Mouse (Mus musculus): ENCODE measurements around the gene Ncoa7. TPM values are rescaled to one million over a fixed set of nuclear protein-coding genes. Genes with fewer than 3 reads are reported as not detected.

The Ncoa7 gene
- polyA plus RNA-seq, 1 experiment from 2014 or later = 25.4 TPM

DNA sequence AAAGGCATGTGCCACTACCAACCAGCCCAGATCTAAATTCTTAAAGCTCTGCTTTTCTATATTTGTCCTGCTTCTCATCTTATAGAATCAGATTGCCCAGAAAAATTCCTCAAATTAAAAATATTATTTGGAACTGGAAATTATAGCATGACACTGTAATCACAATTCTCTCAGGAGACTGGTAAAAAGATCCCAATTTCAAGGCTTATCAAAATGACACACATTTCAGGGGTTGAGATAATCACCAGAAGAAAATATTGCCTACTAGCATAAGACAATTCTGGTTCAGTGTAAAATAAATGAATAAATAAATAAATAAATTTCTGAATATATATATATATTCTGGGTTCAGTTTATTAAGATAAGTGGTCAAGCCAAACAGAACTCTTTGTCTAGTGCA, 193.5 kb downstream of the Ncoa7 start:
- no peak for ATAC-seq
- Histone ChIP-seq H3K9ac (ENCODE audit: low read depth, low read length) (no peak overlapping the region), H3K36me3 (ENCODE audit: control insufficient read depth, insufficient read depth, low read length) (0 out of 2 replicates have a peak, but pooled peaks cover 3% of the 10 kb centered on the region), H3K4me2 (ENCODE audit: low read length) (no peak overlapping the region), H3K4me1 (ENCODE audit: control insufficient read depth, insufficient read depth, low read length) (no peaks in the 10 kb centered on the region), H3K9me3 (replicated peaks; ENCODE audit: control insufficient read depth, low read length, poor library complexity, severe bottlenecking) (no peaks in the 10 kb centered on the region), H3K27me3 (ENCODE audit: control insufficient read depth, insufficient read depth, low read depth, low read length) (no peaks in the 10 kb centered on the region), H3K4me3 (ENCODE audit: low read depth, low read length) (no peak overlapping the region), H3K27ac (ENCODE audit: low read length) (no peak overlapping the region)

DNA sequence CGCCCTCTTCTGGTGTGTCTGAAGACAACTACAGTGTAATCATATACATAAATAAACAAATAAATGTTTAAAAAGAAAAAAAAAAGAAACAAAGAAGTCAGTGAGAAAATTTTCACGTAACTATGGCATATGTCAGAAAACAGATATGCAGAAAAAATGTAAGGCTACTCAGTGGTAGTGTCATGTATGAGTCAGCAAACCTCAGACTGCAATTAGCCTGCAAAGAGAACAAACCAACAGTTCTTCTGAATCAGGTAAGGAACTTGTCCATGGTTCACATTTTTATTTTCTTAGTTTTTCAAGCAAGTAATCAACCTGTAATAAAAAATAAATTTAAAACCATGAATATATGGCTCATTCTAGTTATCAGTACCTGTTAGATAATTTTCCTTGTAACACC, 195.0 kb downstream of the Ncoa7 start:
- Histone ChIP-seq H3K27ac (ENCODE audit: low read length) (no peak overlapping the region), H3K36me3 (ENCODE audit: control insufficient read depth, insufficient read depth, low read length) (0 out of 2 replicates have a peak, but pooled peaks cover 3% of the 10 kb centered on the region), H3K9ac (ENCODE audit: low read depth, low read length) (no peak overlapping the region), H3K9me3 (replicated peaks; ENCODE audit: control insufficient read depth, low read length, poor library complexity, severe bottlenecking) (no peaks in the 10 kb centered on the region), H3K27me3 (ENCODE audit: control insufficient read depth, insufficient read depth, low read depth, low read length) (no peaks in the 10 kb centered on the region), H3K4me2 (ENCODE audit: low read length) (no peak overlapping the region), H3K4me3 (ENCODE audit: low read depth, low read length) (no peak overlapping the region), H3K4me1 (ENCODE audit: control insufficient read depth, insufficient read depth, low read length) (no peaks in the 10 kb centered on the region)
- ATAC-seq = no peak
- WGBS = 57% methylated on average over 2 of the region's 2 CpGs

DNA sequence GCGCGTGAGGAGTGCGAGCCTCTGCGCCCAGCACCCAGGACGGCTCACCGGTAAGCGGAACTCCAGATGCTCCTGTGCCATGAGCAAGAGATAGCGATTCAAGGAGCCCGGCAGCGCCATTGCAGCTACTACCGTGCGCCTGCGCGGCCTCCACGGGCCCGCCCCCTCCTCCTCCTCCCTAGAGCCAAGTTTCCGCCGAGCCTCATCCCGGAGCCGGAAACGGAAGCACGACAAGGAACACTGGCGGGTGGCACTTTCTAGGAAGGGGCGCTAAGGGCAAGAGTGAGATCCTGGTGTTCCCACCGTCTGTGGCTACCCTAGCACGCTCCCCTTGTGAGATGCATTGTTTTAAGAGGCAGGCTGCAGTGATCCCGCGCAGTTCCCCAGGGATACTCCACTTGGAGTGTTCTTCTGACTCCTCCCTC, 202.6 kb downstream of the Ncoa7 start, which contains the start of gene Trmt11:
Trmt11 (minus strand) TSS at position 208 of the 425 bp plus-strand sequence.
- H3K9ac ChIP-seq (ENCODE audit: low read depth, low read length) = peak within 1 kb of the TSS; percentile 91
- H3K27ac ChIP-seq (ENCODE audit: low read length) = peak within 1 kb of the TSS; percentile 88
- no peaks in the 10 kb centered on the region for H3K27me3 ChIP-seq (ENCODE audit: control insufficient read depth, insufficient read depth, low read depth, low read length)
- H3K9me3 ChIP-seq (replicated peaks; ENCODE audit: control insufficient read depth, low read length, poor library complexity, severe bottlenecking) = no peaks in the 10 kb centered on the region
- H3K36me3 ChIP-seq (ENCODE audit: control insufficient read depth, insufficient read depth, low read length) = no peaks in the 10 kb centered on the region
- H3K4me3 ChIP-seq (ENCODE audit: low read depth, low read length) = peak within 1 kb of the TSS; percentile 91
- H3K4me1 ChIP-seq (ENCODE audit: control insufficient read depth, insufficient read depth, low read length) = peaks cover 20% of the 10 kb centered on the region
- peak within 1 kb of the TSS; percentile 88 for H3K4me2 ChIP-seq (ENCODE audit: low read length)
- peak; percentile 98 for ATAC-seq
- WGBS = 2% methylated on average over 22 of the region's 28 CpGs

DNA sequence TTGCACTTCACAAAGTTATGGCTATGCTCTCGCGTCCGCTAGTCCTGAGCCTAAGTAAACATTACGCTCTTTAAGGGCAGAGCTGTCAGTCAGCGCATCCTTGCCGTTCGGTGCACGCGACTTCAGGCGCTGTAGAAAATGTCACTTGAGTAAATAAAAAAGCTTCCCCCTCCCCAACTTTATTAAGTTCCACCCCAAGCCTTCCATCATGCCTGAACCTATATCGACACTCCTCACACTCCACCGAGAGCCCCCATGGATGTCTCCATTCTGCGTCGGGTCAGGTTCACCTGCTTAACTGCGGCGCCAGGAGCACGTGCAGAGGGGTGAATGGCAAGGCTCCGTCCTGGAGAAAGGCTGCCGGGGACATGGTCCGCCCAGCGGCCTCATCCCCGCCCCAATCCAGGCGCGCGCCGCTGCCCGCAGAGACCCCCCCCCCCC, 203.0 kb downstream of the Ncoa7 start:
- Histone ChIP-seq H3K9me3 (replicated peaks; ENCODE audit: control insufficient read depth, low read length, poor library complexity, severe bottlenecking) (no peaks in the 10 kb centered on the region), H3K27me3 (ENCODE audit: control insufficient read depth, insufficient read depth, low read depth, low read length) (no peaks in the 10 kb centered on the region), H3K4me1 (ENCODE audit: control insufficient read depth, insufficient read depth, low read length) (peaks cover 20% of the 10 kb centered on the region), H3K4me3 (ENCODE audit: low read depth, low read length) (peak overlapping the region; percentile 91), H3K9ac (ENCODE audit: low read depth, low read length) (peak overlapping the region; percentile 91), H3K4me2 (ENCODE audit: low read length) (peak overlapping the region; percentile 88), H3K36me3 (ENCODE audit: control insufficient read depth, insufficient read depth, low read length) (no peaks in the 10 kb centered on the region), H3K27ac (ENCODE audit: low read length) (peak overlapping the region; percentile 88)
- ATAC-seq = peak; percentile 90
- WGBS = 0% methylated on average over 22 of the region's 27 CpGs

DNA sequence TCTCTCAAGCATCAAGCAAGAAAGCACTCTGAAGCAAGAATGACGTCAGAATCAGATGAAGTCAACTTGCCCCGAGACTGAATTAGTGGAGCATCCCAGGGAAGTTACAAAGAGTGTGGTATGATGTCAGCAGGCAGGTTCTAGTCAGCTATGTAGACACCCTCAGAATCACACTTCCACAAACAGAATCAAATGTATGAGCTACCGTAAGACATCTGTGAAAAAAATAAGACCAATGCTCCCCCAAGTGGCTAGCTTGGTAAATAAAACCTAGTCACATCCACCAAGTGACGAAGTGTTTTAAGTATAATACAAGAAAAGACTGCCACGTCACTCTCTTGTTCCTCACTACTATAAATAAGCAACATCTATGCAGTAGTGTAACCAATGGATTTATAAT, 216.1 kb downstream of the Ncoa7 start:
- WGBS = 62% methylated on average over 5 of the region's 5 CpGs
- Histone ChIP-seq H3K27ac (ENCODE audit: low read length) (no peak overlapping the region), H3K27me3 (ENCODE audit: control insufficient read depth, insufficient read depth, low read depth, low read length) (no peaks in the 10 kb centered on the region), H3K4me2 (ENCODE audit: low read length) (no peak overlapping the region), H3K9ac (ENCODE audit: low read depth, low read length) (no peak overlapping the region), H3K36me3 (ENCODE audit: control insufficient read depth, insufficient read depth, low read length) (peaks cover 7% of the 10 kb centered on the region), H3K4me1 (ENCODE audit: control insufficient read depth, insufficient read depth, low read length) (no peaks in the 10 kb centered on the region), H3K9me3 (replicated peaks; ENCODE audit: control insufficient read depth, low read length, poor library complexity, severe bottlenecking) (no peaks in the 10 kb centered on the region), H3K4me3 (ENCODE audit: low read depth, low read length) (no peak overlapping the region)
- ATAC-seq = peak; percentile 70; the same call in 1 of the 2 replicates

DNA sequence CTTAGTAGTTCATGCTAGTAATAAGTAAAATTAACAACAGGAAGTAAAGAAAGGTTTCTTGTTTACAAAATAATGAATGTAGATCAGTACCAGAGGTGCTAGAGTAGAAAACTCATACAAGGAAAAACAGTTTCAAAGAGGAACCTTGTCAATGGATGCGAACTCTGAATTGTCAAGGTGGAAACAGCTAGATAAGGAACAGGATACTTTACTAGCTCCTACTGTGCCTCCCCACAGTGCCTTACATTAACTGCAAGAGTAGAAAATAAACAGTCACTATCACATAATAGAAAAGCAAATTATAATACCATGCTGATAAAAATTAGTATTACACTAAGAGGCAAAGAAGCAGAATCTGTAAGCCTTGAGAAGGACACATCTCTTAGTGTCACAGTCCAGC, 217.4 kb downstream of the Ncoa7 start:
- Histone ChIP-seq H3K36me3 (ENCODE audit: control insufficient read depth, insufficient read depth, low read length) (peaks cover 8% of the 10 kb centered on the region), H3K4me1 (ENCODE audit: control insufficient read depth, insufficient read depth, low read length) (no peaks in the 10 kb centered on the region), H3K27ac (ENCODE audit: low read length) (no peak overlapping the region), H3K4me3 (ENCODE audit: low read depth, low read length) (no peak overlapping the region), H3K9me3 (replicated peaks; ENCODE audit: control insufficient read depth, low read length, poor library complexity, severe bottlenecking) (no peaks in the 10 kb centered on the region), H3K27me3 (ENCODE audit: control insufficient read depth, insufficient read depth, low read depth, low read length) (no peaks in the 10 kb centered on the region), H3K4me2 (ENCODE audit: low read length) (no peak overlapping the region), H3K9ac (ENCODE audit: low read depth, low read length) (no peak overlapping the region)
- WGBS = 96% methylated on average over 1 of the region's 1 CpGs
- no peak for ATAC-seq

Other genes with a start within 250 kb of the Ncoa7 start
- 20.3 and 21.6 TPM in 2 replicates for gene Trmt11, start 202.6 kb downstream of the Ncoa7 start, polyA plus RNA-seq (2015; fragmentation: Nextera tagmentation; extraction: Ambion mirVana)
- gene Hint3, start 173.7 kb downstream of the Ncoa7 start, polyA plus RNA-seq (2015; fragmentation: Nextera tagmentation; extraction: Ambion mirVana) = 19.6 and 20.2 TPM in 2 replicates
- gene Hey2, start 39.5 kb upstream of the Ncoa7 start, polyA plus RNA-seq (2015; fragmentation: Nextera tagmentation; extraction: Ambion mirVana) = 3.4 and 4.0 TPM in 2 replicates